Mouse (Mus musculus): Measurements from ENCODE around the gene Coq9.
"Not testable (repeated sequence)": the region's sequence is repeated elsewhere in the genome, so short reads cannot be mapped to it uniquely, and the experiment has no call there.

GRCm38 (mm10) chr8:94854761-94855160, 16.6 kb downstream of the Coq9 start:
- not testable (repeated sequence) for TF ChIP-seq POLR2A (IDR thresholded peaks at IDR 0.05; ENCODE audit: low read depth, low read length); CTCF (IDR thresholded peaks at IDR 0.05; ENCODE audit: extremely low read depth, insufficient read length, insufficient replicate concordance, low read depth, low read length)

Data from small intestine, adult 2 months (tissue).